Mouse (Mus musculus): ENCODE measurements around the gene Ssx2ip.

Gene Ssx2ip

GRCm38 (mm10) chr3:146440011-146440410, 35.6 kb downstream of the Ssx2ip start:
- Histone ChIP-seq H3K27me3 (ENCODE audit: control insufficient read depth, insufficient read depth, low read length, poor library complexity, severe bottlenecking) (no peaks in the 10 kb centered on the region), H3K36me3 (ENCODE audit: control insufficient read depth, insufficient read depth, low read length, poor library complexity, severe bottlenecking) (peaks cover 2% of the 10 kb centered on the region; the same call in 1 of the 2 replicates)
- no peak for DNase-seq (ENCODE audit: low read depth, low spot score)

DNA sequence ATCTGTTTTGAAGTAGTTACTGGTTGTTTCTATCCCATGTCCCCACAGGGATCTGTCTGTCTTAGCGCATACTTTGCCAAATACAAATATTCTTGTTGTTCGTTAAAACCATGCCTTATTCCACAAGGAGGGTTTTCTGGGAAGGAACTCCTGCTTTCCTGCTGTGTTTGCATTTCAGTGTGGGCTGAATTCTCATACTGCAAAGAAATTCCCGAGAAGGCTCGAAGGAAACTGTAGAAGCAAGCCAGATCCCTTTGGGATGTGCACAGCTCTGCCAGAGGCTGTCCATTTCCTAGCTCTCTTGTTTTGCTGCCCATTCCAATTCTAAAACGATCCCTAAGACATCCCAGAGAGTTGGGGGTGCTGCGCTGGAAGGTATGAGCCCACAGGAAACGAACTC, 36.0 kb downstream of the Ssx2ip start:
- DNase-seq (ENCODE audit: low read depth, low spot score) = no peak
- Histone ChIP-seq H3K27me3 (ENCODE audit: control insufficient read depth, insufficient read depth, low read length, poor library complexity, severe bottlenecking) (no peaks in the 10 kb centered on the region), H3K36me3 (ENCODE audit: control insufficient read depth, insufficient read depth, low read length, poor library complexity, severe bottlenecking) (peaks cover 2% of the 10 kb centered on the region; the same call in 1 of the 2 replicates)

GRCm38 (mm10) chr3:146442484-146442883, 38.0 kb downstream of the Ssx2ip start:
- DNase-seq (ENCODE audit: low read depth, low spot score) = no peak
- Histone ChIP-seq H3K27me3 (ENCODE audit: control insufficient read depth, insufficient read depth, low read length, poor library complexity, severe bottlenecking) (no peaks in the 10 kb centered on the region), H3K36me3 (ENCODE audit: control insufficient read depth, insufficient read depth, low read length, poor library complexity, severe bottlenecking) (peaks cover 2% of the 10 kb centered on the region; the same call in 1 of the 2 replicates)

- DNase-seq (ENCODE audit: low read depth, low spot score) = no peak
- H3K27me3 ChIP-seq (ENCODE audit: control insufficient read depth, insufficient read depth, low read length, poor library complexity, severe bottlenecking) = no peaks in the 10 kb centered on the region
- H3K36me3 ChIP-seq (ENCODE audit: control insufficient read depth, insufficient read depth, low read length, poor library complexity, severe bottlenecking) = peaks cover 2% of the 10 kb centered on the region; the same call in 1 of the 2 replicates
Measured at GRCm38 (mm10) chr3:146442936-146443335, 38.5 kb downstream of the Ssx2ip start.

DNA sequence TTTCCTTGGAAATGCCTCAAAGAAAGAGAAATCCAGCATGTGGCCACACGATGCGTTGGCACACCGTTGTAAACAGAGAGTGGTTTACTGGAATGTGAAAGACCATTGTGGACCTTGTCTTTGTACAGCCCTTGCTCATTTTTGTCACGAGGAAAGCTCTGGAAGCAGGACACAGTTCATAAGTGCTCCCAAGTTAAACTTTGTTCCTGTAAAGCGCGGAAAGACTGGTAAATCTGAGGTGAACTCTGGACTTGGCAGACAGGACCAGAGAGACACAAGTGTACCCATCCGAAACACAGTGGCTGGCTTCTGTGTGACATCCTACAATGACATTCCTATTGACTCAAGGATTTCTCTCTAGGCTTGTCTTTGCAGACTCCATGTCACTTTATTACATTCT, 38.9 kb downstream of the Ssx2ip start:
- DNase-seq (ENCODE audit: low read depth, low spot score) = no peak
- Histone ChIP-seq H3K27me3 (ENCODE audit: control insufficient read depth, insufficient read depth, low read length, poor library complexity, severe bottlenecking) (no peaks in the 10 kb centered on the region), H3K36me3 (ENCODE audit: control insufficient read depth, insufficient read depth, low read length, poor library complexity, severe bottlenecking) (peaks cover 2% of the 10 kb centered on the region; the same call in 1 of the 2 replicates)

GRCm38 (mm10) chr3:146444880-146445279, 40.4 kb downstream of the Ssx2ip start:
- DNase-seq (ENCODE audit: low read depth, low spot score) = no peak
- H3K27me3 ChIP-seq (ENCODE audit: control insufficient read depth, insufficient read depth, low read length, poor library complexity, severe bottlenecking) = no peaks in the 10 kb centered on the region
- peaks cover 2% of the 10 kb centered on the region; the same call in 1 of the 2 replicates for H3K36me3 ChIP-seq (ENCODE audit: control insufficient read depth, insufficient read depth, low read length, poor library complexity, severe bottlenecking)

- Histone ChIP-seq H3K36me3 (ENCODE audit: control insufficient read depth, insufficient read depth, low read length, poor library complexity, severe bottlenecking) (peaks cover 2% of the 10 kb centered on the region; the same call in 1 of the 2 replicates), H3K27me3 (ENCODE audit: control insufficient read depth, insufficient read depth, low read length, poor library complexity, severe bottlenecking) (no peaks in the 10 kb centered on the region)
- no peak for DNase-seq (ENCODE audit: low read depth, low spot score)
Measured at GRCm38 (mm10) chr3:146447156-146447555, 42.7 kb downstream of the Ssx2ip start.

- no peaks in the 10 kb centered on the region for H3K27me3 ChIP-seq (ENCODE audit: control insufficient read depth, insufficient read depth, low read length, poor library complexity, severe bottlenecking)
- no peaks in the 10 kb centered on the region; the same call in 1 of the 2 replicates for H3K36me3 ChIP-seq (ENCODE audit: control insufficient read depth, insufficient read depth, low read length, poor library complexity, severe bottlenecking)
- no peak for DNase-seq (ENCODE audit: low read depth, low spot score)
Measured at GRCm38 (mm10) chr3:146447598-146447997, 43.2 kb downstream of the Ssx2ip start.

DNA sequence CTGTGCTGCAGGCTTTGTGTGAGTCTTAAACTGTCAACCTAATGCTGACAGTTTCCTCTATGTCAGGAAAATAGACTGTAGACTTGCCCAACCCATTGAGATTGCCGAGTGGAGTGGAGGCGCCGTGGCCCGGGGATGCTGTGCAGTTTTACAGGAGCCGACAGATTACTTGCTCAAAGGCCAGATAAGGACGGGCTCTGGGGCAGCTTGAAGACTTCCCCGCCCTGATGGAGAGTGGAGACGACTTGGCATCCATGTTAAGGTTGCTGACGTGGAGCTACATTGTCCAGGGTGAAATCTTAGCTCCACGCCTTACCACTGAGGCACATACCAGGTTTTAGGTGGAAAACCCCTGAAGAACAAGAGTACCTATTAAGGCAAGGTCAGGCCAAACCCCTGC, 43.9 kb downstream of the Ssx2ip start:
- no peak for DNase-seq (ENCODE audit: low read depth, low spot score)
- no peaks in the 10 kb centered on the region for H3K36me3 ChIP-seq (ENCODE audit: control insufficient read depth, insufficient read depth, low read length, poor library complexity, severe bottlenecking)
- H3K27me3 ChIP-seq (ENCODE audit: control insufficient read depth, insufficient read depth, low read length, poor library complexity, severe bottlenecking) = no peaks in the 10 kb centered on the region

- no peaks in the 10 kb centered on the region for H3K36me3 ChIP-seq (ENCODE audit: control insufficient read depth, insufficient read depth, low read length, poor library complexity, severe bottlenecking)
- H3K27me3 ChIP-seq (ENCODE audit: control insufficient read depth, insufficient read depth, low read length, poor library complexity, severe bottlenecking) = no peaks in the 10 kb centered on the region
- no peak for DNase-seq (ENCODE audit: low read depth, low spot score)
Measured at GRCm38 (mm10) chr3:146448969-146449368, 44.5 kb downstream of the Ssx2ip start.

DNA sequence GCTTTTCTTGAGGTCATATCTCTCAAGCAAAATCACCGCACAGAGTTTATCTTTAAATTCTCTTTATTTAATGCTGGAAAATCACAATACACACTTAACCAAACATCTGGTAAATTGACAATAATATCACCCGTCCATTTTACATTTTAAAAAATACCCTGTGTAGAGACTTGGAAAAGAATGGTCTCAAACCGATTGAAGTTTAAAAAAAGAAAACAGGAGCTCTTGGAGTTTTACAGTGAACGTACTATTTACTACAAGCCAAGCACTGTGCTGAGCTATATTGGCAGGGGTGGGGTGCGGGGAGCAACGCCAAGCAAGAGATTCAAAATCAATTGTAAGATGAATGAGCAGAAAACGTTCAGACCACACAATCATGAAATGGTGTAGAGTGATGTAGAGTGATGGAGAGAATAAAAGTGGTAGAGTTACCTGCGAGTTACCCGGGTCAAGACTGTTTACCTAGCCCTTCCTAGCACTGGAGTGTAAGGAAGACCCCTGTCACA, 45.4 kb downstream of the Ssx2ip start, which contains the start of gene Ctbs:
Gene Ctbs (plus strand): TSS at position 51 of the 506 bp plus-strand sequence.
- Histone ChIP-seq H3K36me3 (ENCODE audit: control insufficient read depth, insufficient read depth, low read length, poor library complexity, severe bottlenecking) (no peaks in the 10 kb centered on the region), H3K27me3 (ENCODE audit: control insufficient read depth, insufficient read depth, low read length, poor library complexity, severe bottlenecking) (no peaks in the 10 kb centered on the region)
- no peak for DNase-seq (ENCODE audit: low read depth, low spot score)

DNA sequence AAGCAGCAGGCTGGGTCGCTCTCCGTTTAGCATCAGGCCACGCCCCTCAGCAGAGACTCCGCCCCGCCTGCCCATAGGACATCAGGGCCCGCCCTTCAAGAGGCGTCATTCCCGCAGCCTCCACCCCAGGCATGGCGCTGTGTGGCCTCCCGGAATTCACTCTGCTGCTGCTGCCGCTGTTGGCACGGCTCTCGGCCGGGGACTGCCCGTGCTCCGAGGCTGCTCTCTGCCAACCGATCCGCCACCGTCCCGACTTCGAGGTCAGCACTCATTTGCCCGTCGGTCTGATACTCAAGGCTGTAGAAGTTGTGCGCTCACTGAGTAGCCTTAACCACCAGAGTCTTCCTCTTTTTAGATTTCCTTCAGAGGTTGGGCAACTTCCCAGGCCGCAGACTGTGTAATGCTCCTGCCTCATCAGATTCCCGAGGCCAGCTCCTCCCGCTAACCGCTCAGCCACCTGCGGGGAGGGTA, 46.0 kb downstream of the Ssx2ip start:
- no peaks in the 10 kb centered on the region for H3K27me3 ChIP-seq (ENCODE audit: control insufficient read depth, insufficient read depth, low read length, poor library complexity, severe bottlenecking)
- 0 out of 2 replicates have a peak, but pooled peaks cover 1% of the 10 kb centered on the region for H3K36me3 ChIP-seq (ENCODE audit: control insufficient read depth, insufficient read depth, low read length, poor library complexity, severe bottlenecking)
- peak; percentile 91 for DNase-seq (ENCODE audit: low read depth, low spot score)

- Histone ChIP-seq H3K36me3 (ENCODE audit: control insufficient read depth, insufficient read depth, low read length, poor library complexity, severe bottlenecking) (0 out of 2 replicates have a peak, but pooled peaks cover 1% of the 10 kb centered on the region), H3K27me3 (ENCODE audit: control insufficient read depth, insufficient read depth, low read length, poor library complexity, severe bottlenecking) (no peaks in the 10 kb centered on the region)
- peak; percentile 6 for DNase-seq (ENCODE audit: low read depth, low spot score)
Measured at GRCm38 (mm10) chr3:146451375-146451774, 46.9 kb downstream of the Ssx2ip start.

- no peaks in the 10 kb centered on the region for H3K36me3 ChIP-seq (ENCODE audit: control insufficient read depth, insufficient read depth, low read length, poor library complexity, severe bottlenecking)
- DNase-seq (ENCODE audit: low read depth, low spot score) = no peak
- no peaks in the 10 kb centered on the region for H3K27me3 ChIP-seq (ENCODE audit: control insufficient read depth, insufficient read depth, low read length, poor library complexity, severe bottlenecking)
Measured at GRCm38 (mm10) chr3:146462939-146463338, 58.5 kb downstream of the Ssx2ip start.

DNA sequence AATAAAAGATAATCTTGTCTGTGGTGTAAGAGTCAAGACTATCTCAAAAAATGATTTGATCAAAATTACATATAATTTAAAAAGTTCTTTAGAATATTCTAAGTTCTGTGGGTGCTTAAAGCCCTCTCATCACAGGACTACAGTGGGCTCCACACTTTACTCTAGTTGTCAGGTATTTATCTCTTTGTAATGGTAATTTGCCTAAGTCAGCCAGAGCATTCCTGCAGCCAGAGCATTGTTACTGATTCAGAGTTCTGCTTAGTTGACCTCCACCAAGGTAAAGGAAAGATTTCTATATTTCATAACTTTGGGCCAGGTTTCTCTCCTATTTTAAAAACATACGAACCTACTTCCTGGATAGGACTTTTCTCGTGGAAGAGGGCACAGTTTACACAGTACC, 64.8 kb downstream of the Ssx2ip start:
- Histone ChIP-seq H3K36me3 (ENCODE audit: control insufficient read depth, insufficient read depth, low read length, poor library complexity, severe bottlenecking) (no peaks in the 10 kb centered on the region), H3K27me3 (ENCODE audit: control insufficient read depth, insufficient read depth, low read length, poor library complexity, severe bottlenecking) (no peaks in the 10 kb centered on the region)
- no peak for DNase-seq (ENCODE audit: low read depth, low spot score)

DNA sequence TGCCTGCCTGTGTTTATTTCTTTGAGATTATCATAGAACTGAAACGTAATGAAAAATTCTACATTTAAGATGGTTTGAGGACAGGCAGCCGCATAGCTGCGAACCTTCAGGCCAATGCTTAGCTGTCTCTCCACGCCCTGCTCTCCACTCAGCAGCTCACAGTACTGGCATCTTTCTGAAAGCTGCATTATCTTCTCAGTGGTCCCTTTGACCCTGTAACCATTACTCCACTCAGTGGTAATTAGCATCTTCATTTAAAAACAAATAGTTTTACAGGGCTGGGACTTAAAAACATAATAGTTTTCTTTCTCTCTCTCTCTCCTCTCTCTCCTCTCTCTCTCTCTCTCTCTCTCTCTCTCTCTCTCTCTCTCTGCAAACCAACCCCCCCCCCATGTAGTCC, 68.2 kb downstream of the Ssx2ip start:
- Histone ChIP-seq H3K27me3 (ENCODE audit: control insufficient read depth, insufficient read depth, low read length, poor library complexity, severe bottlenecking) (no peaks in the 10 kb centered on the region), H3K36me3 (ENCODE audit: control insufficient read depth, insufficient read depth, low read length, poor library complexity, severe bottlenecking) (no peaks in the 10 kb centered on the region)
- no peak for DNase-seq (ENCODE audit: low read depth, low spot score)
